Mouse (Mus musculus) lung, embryonic 14.5 days (tissue): ENCODE measurements around the gene Cdh15. TPM values are rescaled to one million over a fixed set of nuclear protein-coding genes. Genes with fewer than 3 reads are reported as not detected.

Source experiments
- ATAC-seq: fragments of 200-750 bp; cut with Nextera tagmentation; 2 replicates; pipeline ENCODE4 v1.8.0; 2017; ENCODE audit warnings: mild to moderate bottlenecking, moderate TSS enrichment, moderate library complexity; ENCODE audit not compliant: insufficient read depth
- DNase-seq: peaks from one replicate; pipeline ENCODE4 v3.0.0-alpha.2; 2015
- H3K27ac ChIP-seq: fragments of 300-500 bp; sonication (generic); 2 replicates; pipeline ENCODE4 v1.5.1; 2014; ENCODE audit warnings: low read depth, mild to moderate bottlenecking, moderate library complexity
- H3K27me3 ChIP-seq: fragments of 300-500 bp; sonication (generic); 2 replicates; pipeline ENCODE4 v1.6.1; 2014; ENCODE audit warnings: low read length, control low read depth; ENCODE audit not compliant: insufficient read depth
- H3K36me3 ChIP-seq: fragments of 300-500 bp; sonication (generic); 2 replicates; pipeline ENCODE4 v1.6.1; 2014; ENCODE audit warnings: control low read depth; ENCODE audit not compliant: insufficient read depth
- H3K4me1 ChIP-seq: fragments of 300-500 bp; sonication (generic); 2 replicates; pipeline ENCODE4 v1.6.1; 2014; ENCODE audit warnings: antibody characterized with exemption, control low read depth; ENCODE audit not compliant: insufficient read depth
- H3K4me2 ChIP-seq: fragments of 300-500 bp; sonication (generic); 2 replicates; pipeline ENCODE4 v1.6.1; 2014; ENCODE audit warnings: mild to moderate bottlenecking
- H3K4me3 ChIP-seq: fragments of 300-500 bp; sonication (generic); 2 replicates; pipeline ENCODE4 v1.5.1; 2014; ENCODE audit warnings: low read depth, low read length
- H3K9ac ChIP-seq: fragments of 300-500 bp; sonication (generic); 2 replicates; pipeline ENCODE4 v1.6.1; 2014
- H3K9me3 ChIP-seq: fragments of 300-500 bp; sonication (generic); 2 replicates; pipeline ENCODE4 v1.6.1; 2016; ENCODE audit warnings: low read depth, low read length, control low read depth
- CTCF ChIP-seq: IDR thresholded peaks from 2 replicates; pipeline ENCODE4 v1.5.1; 2016; ENCODE audit warnings: antibody characterized with exemption, low read depth
- WGBS: fragments of 180-500 bp; shearing (Covaris S2); extraction: QIAGEN DNeasy Blood & Tissue Kit; methylation state at CpG from one replicate; pipeline ENCODE4 v1.1.7; 2014; 5-methylcytosine and 5-hydroxymethylcytosine counted together
- polyA plus RNA-seq: library from polyadenylated mRNA; unstranded; fragments of >200 nt; fragmentation: Nextera tagmentation; extraction: Ambion mirVana; gene quantifications from 2 replicates; pipeline ENCODE4 v1.2.1, GENCODE M21; 2014

Gene Cdh15
- polyA plus RNA-seq, 1 experiment from 2014 or later: not detected

DNA sequence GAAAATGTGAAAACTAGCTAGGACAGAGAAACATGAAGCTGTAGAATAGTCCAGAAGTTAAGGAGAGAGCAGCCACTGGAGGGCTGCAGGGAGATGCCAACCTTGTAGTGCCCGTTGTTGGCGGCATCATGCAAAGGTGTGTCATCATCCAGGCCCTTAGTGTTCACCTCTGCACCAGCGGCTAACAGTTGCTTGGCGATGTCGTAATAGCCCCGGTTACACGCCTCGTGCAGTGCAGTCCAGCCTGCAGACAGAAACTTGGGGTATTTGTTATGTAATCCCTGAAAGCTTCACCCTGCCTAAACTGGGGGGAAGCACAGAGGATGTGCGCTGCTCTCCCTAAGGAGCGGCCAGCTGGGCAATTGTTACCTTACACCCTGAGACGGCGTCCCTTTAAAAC lies 50.7 kb downstream of the Cdh15 start:
- Histone ChIP-seq H3K4me3 (no peak overlapping the region), H3K9me3 (no peaks in the 10 kb centered on the region), H3K27me3 (no peaks in the 10 kb centered on the region), H3K27ac (no peak overlapping the region), H3K4me1 (no peaks in the 10 kb centered on the region), H3K4me2 (no peak overlapping the region), H3K36me3 (peaks cover 72% of the 10 kb centered on the region), H3K9ac (no peak overlapping the region)
- TF ChIP-seq CTCF: no peak
- WGBS: 95% methylated on average over 12 of the region's 12 CpGs
- ATAC-seq: no peak
- DNase-seq: no peak

DNA sequence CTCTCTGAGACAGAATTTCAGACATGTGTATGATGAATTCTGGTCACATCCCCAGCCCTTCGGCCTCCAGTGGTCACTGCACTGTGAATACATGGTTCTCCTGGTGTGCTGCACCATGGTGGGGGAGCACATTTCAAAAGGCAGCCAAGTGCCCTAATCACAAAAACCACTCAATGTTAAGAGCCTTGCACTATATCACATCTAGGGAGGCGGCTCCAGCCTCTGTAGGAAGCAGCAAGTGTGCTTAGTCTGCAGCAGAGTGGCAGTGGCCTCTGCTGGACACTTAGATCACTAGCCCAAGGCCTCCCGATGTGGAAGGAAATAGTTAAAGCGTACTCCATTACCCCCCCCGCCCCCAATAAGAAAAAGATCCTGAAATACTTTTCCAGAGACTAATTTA lies 51.3 kb downstream of the Cdh15 start:
- ATAC-seq: no peak
- Histone ChIP-seq H3K36me3 (peaks cover 66% of the 10 kb centered on the region), H3K4me3 (no peak overlapping the region), H3K27me3 (no peaks in the 10 kb centered on the region), H3K4me1 (no peaks in the 10 kb centered on the region), H3K27ac (no peak overlapping the region), H3K4me2 (no peak overlapping the region), H3K9me3 (no peaks in the 10 kb centered on the region), H3K9ac (no peak overlapping the region)
- TF ChIP-seq CTCF: peak; percentile 8; the same call in 1 of the 2 replicates
- 77% methylated on average over 5 of the region's 5 CpGs for WGBS
- no peak for DNase-seq

GRCm38 (mm10) chr8:122901476-122901875 lies 53.7 kb downstream of the Cdh15 start:
- Histone ChIP-seq H3K27me3 (no peaks in the 10 kb centered on the region), H3K27ac (no peak overlapping the region), H3K4me2 (no peak overlapping the region), H3K9ac (no peak overlapping the region), H3K36me3 (peaks cover 42% of the 10 kb centered on the region), H3K9me3 (no peaks in the 10 kb centered on the region), H3K4me3 (no peak overlapping the region), H3K4me1 (no peaks in the 10 kb centered on the region)
- DNase-seq (no peak), ATAC-seq (no peak)
- TF ChIP-seq CTCF: no peak
- WGBS: 86% methylated on average over 7 of the region's 7 CpGs

DNA sequence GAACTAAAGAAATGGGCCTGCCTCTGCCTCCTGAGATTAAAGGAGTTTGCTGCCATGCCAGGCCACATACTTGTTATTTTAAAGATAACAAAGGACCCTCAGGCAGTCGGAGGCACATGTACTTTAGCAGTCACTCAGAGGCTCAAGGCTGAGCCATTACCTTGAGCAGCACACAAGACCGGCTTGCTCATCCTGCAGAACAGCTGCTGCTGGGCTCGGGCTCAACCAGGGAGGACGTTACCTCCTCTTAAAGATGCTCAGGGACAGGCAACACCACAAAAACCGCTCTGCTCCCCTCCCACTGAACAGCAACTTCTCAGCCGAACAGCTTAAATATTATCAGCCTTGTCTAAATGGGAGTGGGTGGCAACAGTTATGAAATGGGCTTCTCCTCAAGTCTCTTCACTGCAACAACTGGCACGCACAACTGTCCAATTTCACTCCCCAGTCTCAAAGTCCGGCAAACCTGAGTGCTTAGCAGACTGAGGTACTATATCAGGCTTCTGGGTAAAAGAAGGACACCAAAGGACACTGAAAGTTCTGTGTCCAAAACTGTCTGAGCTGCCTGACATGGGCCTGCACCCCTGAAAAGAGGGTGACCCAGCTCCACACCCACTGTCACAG lies 54.2 kb downstream of the Cdh15 start:
- Histone ChIP-seq H3K9ac (no peak overlapping the region), H3K36me3 (peaks cover 37% of the 10 kb centered on the region), H3K4me1 (no peaks in the 10 kb centered on the region), H3K27me3 (no peaks in the 10 kb centered on the region), H3K27ac (no peak overlapping the region), H3K4me3 (no peak overlapping the region), H3K9me3 (no peaks in the 10 kb centered on the region), H3K4me2 (no peak overlapping the region)
- WGBS: 78% methylated on average over 8 of the region's 8 CpGs
- no peak for ATAC-seq
- no peak for TF ChIP-seq CTCF
- no peak for DNase-seq

GRCm38 (mm10) chr8:122902581-122902980 lies 54.8 kb downstream of the Cdh15 start:
- 76% methylated on average over 3 of the region's 3 CpGs for WGBS

DNA sequence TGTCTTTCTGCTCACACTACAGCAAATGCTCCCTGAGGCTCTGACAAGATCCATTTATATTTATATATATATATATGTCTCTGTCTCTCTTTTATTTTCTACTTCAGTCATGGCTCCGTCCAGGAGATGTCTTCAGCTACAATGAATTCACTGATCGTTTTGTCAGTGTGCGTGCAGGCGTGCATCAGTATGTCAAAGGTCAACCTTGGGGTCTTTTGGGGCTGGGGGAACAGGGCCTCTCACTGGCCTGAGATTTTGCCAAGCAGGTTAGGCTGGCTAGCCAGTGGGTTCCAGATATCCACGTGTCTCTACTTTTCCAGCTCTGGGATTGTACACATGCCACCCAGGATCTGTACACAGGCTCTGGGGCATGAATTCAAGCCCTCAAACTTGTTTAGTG lies 55.2 kb downstream of the Cdh15 start:
- no peaks in the 10 kb centered on the region for H3K27me3 ChIP-seq
- no peak overlapping the region for H3K4me2 ChIP-seq
- H3K27ac ChIP-seq: no peak overlapping the region
- no peak for TF ChIP-seq CTCF
- WGBS: 71% methylated on average over 5 of the region's 5 CpGs
- DNase-seq (no peak), ATAC-seq (no peak)
- peaks cover 36% of the 10 kb centered on the region for H3K36me3 ChIP-seq
- no peak overlapping the region for H3K4me3 ChIP-seq
- H3K9me3 ChIP-seq: no peaks in the 10 kb centered on the region
- H3K4me1 ChIP-seq: no peaks in the 10 kb centered on the region
- H3K9ac ChIP-seq: no peak overlapping the region

More at GRCm38 (mm10) chr8:122902581-122902980, 54.8 kb downstream of the Cdh15 start:
- Histone ChIP-seq H3K27ac (no peak overlapping the region), H3K4me2 (no peak overlapping the region), H3K4me3 (no peak overlapping the region), H3K9ac (no peak overlapping the region), H3K27me3 (no peaks in the 10 kb centered on the region), H3K4me1 (no peaks in the 10 kb centered on the region), H3K9me3 (no peaks in the 10 kb centered on the region), H3K36me3 (peaks cover 36% of the 10 kb centered on the region)
- no peak for ATAC-seq
- no peak for TF ChIP-seq CTCF
- no peak for DNase-seq

GRCm38 (mm10) chr8:122904496-122904895 lies 56.7 kb downstream of the Cdh15 start:
- WGBS: 92% methylated on average over 11 of the region's 11 CpGs
- no peaks in the 10 kb centered on the region for H3K9me3 ChIP-seq
- TF ChIP-seq CTCF: no peak
- H3K4me2 ChIP-seq: no peak overlapping the region
- no peaks in the 10 kb centered on the region for H3K27me3 ChIP-seq
- H3K4me3 ChIP-seq: no peak overlapping the region
- ATAC-seq (no peak), DNase-seq (no peak)
- H3K4me1 ChIP-seq: no peaks in the 10 kb centered on the region
- H3K36me3 ChIP-seq: peaks cover 28% of the 10 kb centered on the region
- no peak overlapping the region for H3K9ac ChIP-seq
- H3K27ac ChIP-seq: no peak overlapping the region
